Mouse (Mus musculus) urinary bladder, postnatal 0 days (tissue): ENCODE data around the gene Rbm8a. TPM values are rescaled to one million over a fixed set of nuclear protein-coding genes. Genes with fewer than 3 reads are reported as not detected.

ENCODE experiments used
- polyA plus RNA-seq: library from polyadenylated mRNA; unstranded; fragments of >200 nt; fragmentation: Nextera tagmentation; extraction: Ambion mirVana; gene quantifications from 2 replicates; pipeline ENCODE4 v1.2.1, GENCODE M21; 2015

Rbm8a gene
- 68.8 and 69.3 TPM in 2 replicates for polyA plus RNA-seq

DNA sequence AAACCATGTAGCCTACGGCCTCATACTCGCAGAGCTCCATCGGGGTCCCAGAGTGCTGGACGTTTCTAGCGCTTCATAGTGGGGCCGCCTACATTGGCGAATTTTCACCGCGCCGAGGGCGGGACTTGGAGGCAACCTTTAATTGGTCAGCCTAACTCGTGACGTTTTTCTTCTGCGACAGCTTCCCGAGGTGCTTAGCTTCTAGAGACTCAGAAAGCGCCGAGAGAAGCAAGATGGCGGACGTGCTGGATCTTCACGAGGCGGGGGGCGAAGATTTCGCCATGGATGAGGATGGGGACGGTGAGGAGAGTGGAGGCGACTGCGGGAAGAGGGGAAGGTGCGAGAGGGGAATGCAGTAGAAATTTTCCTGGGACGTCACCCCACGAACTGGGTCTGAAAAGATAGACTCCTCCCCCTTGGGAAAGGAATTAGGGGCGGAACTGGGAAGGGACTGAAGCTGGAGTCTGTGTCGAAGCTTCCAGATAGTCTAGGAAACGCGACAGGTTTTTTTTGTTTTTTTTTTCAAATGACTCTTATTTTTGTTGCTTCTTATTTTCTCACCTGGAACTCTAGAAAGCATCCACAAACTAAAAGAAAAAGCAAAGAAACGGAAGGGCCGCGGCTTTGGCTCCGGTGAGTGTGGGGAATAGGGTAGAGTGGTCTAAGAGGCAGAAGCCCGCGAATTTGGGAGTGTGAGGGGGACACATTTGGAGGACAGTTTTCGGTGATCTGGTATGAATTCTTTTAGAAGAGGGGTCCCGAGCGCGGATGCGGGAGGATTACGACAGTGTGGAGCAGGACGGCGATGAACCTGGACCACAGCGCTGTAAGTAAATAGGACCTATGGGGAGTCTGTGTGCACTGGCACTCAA, at the start of gene Rbm8a:
Gene Rbm8a (plus strand): TSS at position 205 of the 872 bp plus-strand sequence.

DNA sequence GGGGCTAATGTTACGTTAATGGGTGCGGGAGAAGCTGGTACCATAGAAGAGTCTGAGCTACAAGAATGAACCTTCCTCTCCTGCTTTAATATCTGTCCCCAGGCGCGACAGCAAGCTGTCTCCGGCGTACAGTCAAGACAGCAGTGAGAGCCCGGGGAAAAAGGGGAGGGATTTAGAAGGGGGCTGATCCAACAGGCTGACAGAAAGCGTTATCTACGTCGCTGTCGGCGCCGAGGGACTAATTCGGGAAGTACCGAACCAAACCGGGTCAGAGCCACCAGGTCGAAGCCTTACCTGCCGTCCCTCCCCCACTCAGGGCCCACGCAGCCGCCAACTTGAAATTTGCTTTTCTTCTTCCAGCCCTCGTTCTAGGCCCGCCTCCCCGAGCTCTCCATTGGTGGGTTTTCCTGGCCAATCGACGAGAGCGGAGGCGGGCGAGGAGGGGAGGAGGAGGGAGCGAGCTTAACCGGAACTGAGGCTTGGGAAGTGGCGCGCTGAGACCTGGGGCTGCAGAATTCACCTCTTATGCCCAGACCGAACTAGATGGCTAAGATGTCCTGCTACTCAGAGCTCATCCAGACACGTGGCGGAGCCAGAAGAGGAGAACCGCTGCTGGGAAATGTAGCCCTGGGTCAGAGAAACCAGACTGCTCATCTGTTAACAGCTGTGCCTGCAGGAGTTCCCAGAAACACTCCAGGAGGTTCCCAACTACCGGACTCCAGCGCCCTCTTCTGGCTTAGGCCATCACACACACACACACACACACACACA, 35.8 kb upstream of the Rbm8a start, which contains the start of gene Polr3gl:
Gene Polr3gl (minus strand): TSS at position 392 of the 771 bp plus-strand sequence.

DNA sequence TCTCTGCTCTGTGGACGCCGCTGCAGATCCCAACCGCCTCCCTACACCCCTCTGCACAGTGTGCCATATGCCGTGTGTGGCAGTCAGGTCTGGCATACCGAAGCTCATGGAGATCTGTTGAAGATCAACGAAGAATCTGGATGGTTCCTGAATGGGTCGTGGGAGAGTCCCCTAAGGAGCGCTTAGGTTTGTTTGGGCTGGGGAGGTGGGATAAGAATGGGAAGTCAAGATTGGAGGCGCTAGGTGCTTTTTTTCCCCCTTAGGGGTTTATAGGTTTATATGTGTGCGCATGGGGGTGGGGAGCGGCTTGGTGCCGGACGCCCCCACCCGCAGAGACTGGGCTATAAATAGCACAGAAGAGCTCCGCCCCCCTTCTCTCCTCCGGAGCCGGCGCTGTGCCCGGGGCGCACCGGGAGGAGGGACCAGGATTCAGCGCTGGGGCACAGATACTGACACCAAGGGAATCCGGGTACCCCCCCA, 33.5 kb upstream of the Rbm8a start, which contains the start of gene Ankrd34a:
Gene Ankrd34a (plus strand): TSS at position 409 of the 480 bp plus-strand sequence.

DNA sequence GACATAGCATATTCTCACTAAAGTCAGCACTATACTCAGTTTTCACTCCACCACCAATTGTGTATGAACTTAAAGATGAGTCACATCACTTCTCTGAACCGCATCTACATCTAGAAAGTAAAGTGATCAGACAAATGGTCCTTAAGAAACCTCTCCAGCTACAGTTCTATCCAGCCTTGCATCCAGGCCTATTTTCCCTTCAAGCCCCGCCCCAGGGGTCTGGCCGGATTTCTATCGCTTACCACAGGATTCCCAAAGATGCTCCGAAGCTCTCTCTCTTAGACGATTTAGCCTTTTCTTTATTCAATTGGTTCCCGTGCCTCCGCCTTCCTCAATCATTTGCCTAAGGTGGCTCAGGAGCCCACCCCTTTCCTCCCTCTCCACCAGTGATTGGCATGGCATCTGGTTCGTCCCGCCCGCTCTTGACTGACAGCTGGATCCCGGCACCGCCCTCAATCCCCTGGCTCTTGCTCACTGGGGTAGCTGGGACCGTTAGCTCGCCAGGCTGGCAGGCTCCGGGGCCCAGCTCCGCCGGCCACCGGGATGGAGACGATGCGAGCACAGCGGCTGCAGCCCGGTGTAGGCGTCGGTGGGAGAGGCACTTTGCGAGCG, 29.0 kb upstream of the Rbm8a start, which contains the start of gene Lix1l:
Gene Lix1l (plus strand): TSS at position 511 of the 612 bp plus-strand sequence.

DNA sequence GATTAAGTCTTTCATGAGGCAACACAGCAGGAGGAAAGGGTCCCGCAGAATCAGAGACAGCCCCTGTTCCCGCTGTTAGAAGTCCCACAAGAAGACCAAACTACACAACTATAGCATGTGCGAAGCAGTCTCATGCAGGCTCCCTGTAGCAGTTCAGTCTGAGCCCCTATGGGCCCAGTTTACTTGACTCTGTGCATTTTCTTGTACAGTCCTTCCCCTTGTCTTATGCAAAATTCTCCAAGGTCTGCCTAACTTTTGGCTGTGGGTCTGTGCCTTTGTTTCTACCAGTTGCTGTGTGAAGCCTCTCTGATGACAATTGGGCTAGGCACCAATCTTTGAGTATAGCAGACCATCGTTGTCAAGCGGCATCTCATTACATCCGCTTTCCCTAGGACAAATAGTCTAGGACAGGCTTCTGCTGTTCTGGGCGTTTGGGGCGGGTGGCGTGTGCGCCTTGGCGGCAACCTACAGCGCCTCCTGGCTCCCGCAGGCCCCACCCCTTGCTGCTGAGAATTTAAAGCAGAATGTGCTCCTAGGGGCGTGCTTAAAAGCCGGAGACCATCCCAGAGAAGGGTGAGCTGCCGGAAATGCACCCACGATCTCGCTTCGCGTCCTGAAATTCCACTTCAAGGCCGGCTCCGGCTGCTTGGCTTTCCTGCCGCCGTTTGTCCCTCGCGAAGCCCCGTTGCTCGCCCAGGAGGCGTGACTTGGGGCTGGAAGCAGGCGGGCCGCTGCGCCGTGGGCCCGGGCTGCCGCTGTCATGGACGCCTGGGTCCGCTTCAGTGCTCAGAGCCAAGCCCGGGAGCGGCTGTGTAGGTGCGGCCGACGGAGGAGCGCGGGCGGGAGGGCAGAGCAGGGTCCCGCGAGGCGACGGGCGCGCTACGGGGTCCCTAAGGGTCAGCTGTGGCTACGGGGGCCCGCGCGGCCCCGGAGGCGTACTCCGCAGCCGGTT, 5.5 kb downstream of the Rbm8a start, which contains the start of the genes Pex11b and Gm42957:
Gene Pex11b (plus strand): TSS at position 449 of the 952 bp plus-strand sequence.
Gene Gm42957 (plus strand): TSS at position 547 of the 952 bp plus-strand sequence.

DNA sequence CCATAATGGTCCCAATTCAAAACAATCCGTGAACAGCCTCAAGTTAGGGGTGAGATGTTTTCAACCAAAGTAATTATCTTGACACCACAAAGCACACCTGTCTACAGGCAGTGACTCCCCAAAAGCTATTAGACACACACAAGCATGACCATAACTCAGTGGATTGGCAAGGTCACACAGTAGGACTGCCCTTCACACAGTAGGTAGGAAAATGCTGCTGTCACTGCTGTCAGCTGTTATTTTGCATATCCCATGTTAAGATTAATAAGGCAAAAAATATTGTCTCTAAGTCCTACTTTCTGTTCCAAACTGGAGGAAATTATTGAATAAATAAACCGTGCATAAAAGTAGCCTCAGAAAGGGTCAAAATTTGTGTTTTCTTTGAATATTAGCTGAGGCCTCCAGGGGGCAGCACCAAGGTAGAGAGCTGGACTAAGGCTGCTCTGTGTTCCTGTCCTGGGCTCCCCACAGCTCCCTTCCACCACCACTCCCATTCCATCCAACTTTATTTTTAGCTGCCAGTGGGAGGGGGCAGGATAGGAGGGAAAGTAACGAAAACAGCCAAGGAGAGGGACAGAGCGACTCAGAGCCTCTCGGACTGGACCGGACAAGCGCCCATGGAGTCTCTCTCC, 15.4 kb downstream of the Rbm8a start, which contains the start of gene Itga10:
Gene Itga10 (plus strand): TSS at position 567 of the 632 bp plus-strand sequence.

DNA sequence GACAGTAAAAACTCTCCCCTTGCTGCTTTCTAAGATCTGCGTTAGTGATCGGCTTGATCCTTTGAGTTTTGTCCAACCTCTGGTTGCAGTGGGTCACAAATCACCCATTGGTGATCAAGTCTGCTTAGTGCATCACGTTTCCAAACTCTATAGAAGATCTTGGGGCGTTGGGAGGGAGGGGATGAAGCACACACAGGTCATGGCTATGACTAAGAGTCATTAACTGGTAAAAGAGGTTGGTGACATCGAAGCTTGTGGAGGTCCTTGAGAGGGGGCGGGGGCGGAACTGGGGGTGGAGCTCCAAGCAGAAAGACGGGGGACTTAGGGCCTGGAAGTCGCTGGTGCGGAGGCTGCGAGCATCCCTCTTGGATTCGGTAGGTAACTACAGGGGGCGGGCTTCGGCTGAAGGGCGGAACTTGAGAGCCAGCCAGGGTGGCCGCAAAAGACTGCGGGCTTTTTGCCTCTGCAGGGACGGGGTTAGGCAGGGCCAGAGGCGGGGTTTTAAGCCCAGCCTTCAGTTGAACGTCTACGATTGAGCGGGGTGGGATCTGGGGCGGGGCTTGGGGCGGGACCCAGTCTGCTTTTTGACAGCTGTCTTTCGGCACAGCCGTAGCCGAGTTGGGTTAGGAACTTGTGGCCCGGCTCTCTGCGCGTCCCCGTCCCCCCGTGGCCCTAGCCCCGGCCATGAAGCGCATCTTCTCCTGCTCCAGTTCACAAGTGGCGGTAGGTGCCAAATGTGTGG, 40.2 kb downstream of the Rbm8a start, which contains the start of gene Ankrd35:
Gene Ankrd35 (plus strand): TSS at position 405 of the 742 bp plus-strand sequence.

Other genes starting within 250 kb of the Rbm8a start
- gene BC107364, start 177.6 kb upstream of the Rbm8a start, polyA plus RNA-seq = 0.30 and 0.35 TPM in 2 replicates
- not detected in 2 replicates for gene Hfe2, start 104.8 kb upstream of the Rbm8a start, polyA plus RNA-seq
- gene Txnip, start 72.0 kb upstream of the Rbm8a start, polyA plus RNA-seq = 237 and 293 TPM in 2 replicates
- gene Gm16253, start 52.9 kb upstream of the Rbm8a start, polyA plus RNA-seq = 0.25 and 0.31 TPM in 2 replicates
- gene Polr3gl, start 35.8 kb upstream of the Rbm8a start, polyA plus RNA-seq = 20.7 and 23.8 TPM in 2 replicates
- gene Ankrd34a, start 33.3 kb upstream of the Rbm8a start, polyA plus RNA-seq = 0.61 and 0.71 TPM in 2 replicates
- gene Lix1l, start 28.8 kb upstream of the Rbm8a start, polyA plus RNA-seq = 6.3 and 7.7 TPM in 2 replicates
- 36.2 and 38.5 TPM in 2 replicates for gene Pex11b, start 5.4 kb downstream of the Rbm8a start, polyA plus RNA-seq
- 0.06 and 0.10 TPM in 2 replicates for gene Gm42957, start 5.5 kb downstream of the Rbm8a start, polyA plus RNA-seq
- 0.30 and 0.53 TPM in 2 replicates for gene Itga10, start 15.7 kb downstream of the Rbm8a start, polyA plus RNA-seq
- gene Ankrd35, start 40.2 kb downstream of the Rbm8a start, polyA plus RNA-seq = 2.2 and 3.0 TPM in 2 replicates
- 36.1 and 36.9 TPM in 2 replicates for gene Pias3, start 66.5 kb downstream of the Rbm8a start, polyA plus RNA-seq
- gene Nudt17, start 78.6 kb downstream of the Rbm8a start, polyA plus RNA-seq = 5.9 and 6.1 TPM in 2 replicates
- gene Polr3c, start 97.7 kb downstream of the Rbm8a start, polyA plus RNA-seq = 18.5 and 18.7 TPM in 2 replicates
- 29.5 and 33.5 TPM in 2 replicates for gene Rnf115, start 97.7 kb downstream of the Rbm8a start, polyA plus RNA-seq
- gene Pdzk1, start 199.4 kb downstream of the Rbm8a start, polyA plus RNA-seq = 0.36 and 0.53 TPM in 2 replicates
- not detected in 2 replicates for gene Cd160, start 199.4 kb downstream of the Rbm8a start, polyA plus RNA-seq